Mouse (Mus musculus) embryonic facial prominence, embryonic 13.5 days (tissue): ENCODE measurements around the gene Plekha7. TPM values are rescaled to one million over a fixed set of nuclear protein-coding genes. Genes with fewer than 3 reads are reported as not detected.

Source experiments
- ATAC-seq: fragments of 200-750 bp; cut with Nextera tagmentation; 2 replicates; pipeline ENCODE4 v1.8.0; 2017; ENCODE audit warnings: low read depth; ENCODE audit not compliant: insufficient number of reproducible peaks, insufficient read depth, low FRiP score, low TSS enrichment
- H3K27ac ChIP-seq: fragments of 300-500 bp; sonication (generic); 2 replicates; pipeline ENCODE4 v1.5.1; 2015; ENCODE audit warnings: moderate library complexity, mild to moderate bottlenecking, inconsistent platforms
- H3K27me3 ChIP-seq: fragments of 300-500 bp; sonication (generic); 2 replicates; pipeline ENCODE4 v1.6.1; 2015; ENCODE audit warnings: mild to moderate bottlenecking, inconsistent platforms
- H3K36me3 ChIP-seq: fragments of 300-500 bp; sonication (generic); 2 replicates; pipeline ENCODE4 v1.6.1; 2015; ENCODE audit warnings: mild to moderate bottlenecking, inconsistent platforms
- H3K4me1 ChIP-seq: fragments of 300-500 bp; sonication (generic); 2 replicates; pipeline ENCODE4 v1.6.1; 2015; ENCODE audit warnings: inconsistent platforms
- H3K4me2 ChIP-seq: fragments of 300-500 bp; sonication (generic); 2 replicates; pipeline ENCODE4 v1.6.1; 2015; ENCODE audit warnings: moderate library complexity, mild to moderate bottlenecking, inconsistent platforms
- H3K4me3 ChIP-seq: fragments of 300-500 bp; sonication (generic); 2 replicates; pipeline ENCODE4 v1.5.1; 2015; ENCODE audit warnings: mild to moderate bottlenecking, inconsistent platforms
- H3K9ac ChIP-seq: fragments of 300-500 bp; sonication (generic); 2 replicates; pipeline ENCODE4 v1.6.1; 2015; ENCODE audit warnings: mild to moderate bottlenecking, inconsistent platforms
- H3K9me3 ChIP-seq: fragments of 300-500 bp; sonication (generic); 2 replicates; pipeline ENCODE4 v1.6.1; 2016; ENCODE audit warnings: inconsistent platforms
- WGBS: fragments of 180-500 bp; shearing (Covaris S2); methylation state at CpG from one replicate; pipeline ENCODE4 v1.1.7; 2015; ENCODE audit warnings: mixed read lengths; 5-methylcytosine and 5-hydroxymethylcytosine counted together
- polyA plus RNA-seq: library from polyadenylated mRNA; unstranded; fragments of >200 nt; fragmentation: Nextera tagmentation; extraction: Ambion mirVana; gene quantifications from 2 replicates; pipeline ENCODE4 v1.2.1, GENCODE M21; 2015

Gene Plekha7
- polyA plus RNA-seq, 1 experiment from 2014 or later: 10.9 TPM

DNA sequence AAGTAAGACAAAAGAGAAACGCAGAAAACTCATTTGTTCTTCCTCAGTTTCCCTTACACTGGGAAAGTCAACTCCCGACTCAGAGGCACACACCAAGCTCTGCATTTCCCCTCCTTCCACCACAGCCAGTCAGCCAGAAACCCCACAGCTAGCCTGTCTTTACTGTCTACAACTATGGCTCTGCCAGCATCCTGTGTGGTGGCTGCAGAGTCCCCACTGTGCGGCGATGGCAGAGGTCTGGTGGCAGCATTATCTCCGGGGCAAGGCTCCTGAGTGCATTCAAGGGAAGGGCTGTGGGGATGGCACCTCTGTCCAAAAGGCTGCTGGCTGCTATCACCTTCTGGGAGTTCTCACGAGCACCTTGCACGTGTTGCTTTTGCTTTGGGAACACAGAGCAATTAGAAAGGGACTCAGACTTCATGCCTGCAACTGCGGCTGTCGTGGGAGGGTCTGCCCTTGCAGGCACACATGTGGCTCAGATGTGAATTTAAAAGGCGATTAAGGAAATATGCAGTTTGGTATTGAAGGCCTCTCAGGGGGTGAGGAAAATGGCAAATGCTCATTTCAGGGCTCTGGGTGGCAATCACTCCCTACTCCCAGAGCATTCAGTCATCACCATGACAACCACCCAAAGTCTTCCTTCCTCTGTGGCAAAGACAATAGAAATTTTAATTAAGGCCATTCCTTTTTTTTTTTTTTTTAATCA, 98.1 kb downstream of the Plekha7 start:
- Histone ChIP-seq H3K9me3 (no peaks in the 10 kb centered on the region), H3K4me3 (no peak overlapping the region), H3K36me3 (no peaks in the 10 kb centered on the region), H3K27me3 (no peaks in the 10 kb centered on the region; the same call in 1 of the 2 replicates), H3K4me1 (peaks cover 29% of the 10 kb centered on the region), H3K4me2 (peak overlapping the region; percentile 28), H3K27ac (peak overlapping the region; percentile 51; the same call in 1 of the 2 replicates), H3K9ac (no peak overlapping the region)
- no peak for ATAC-seq
- 21% methylated on average over 10 of the region's 10 CpGs for WGBS

DNA sequence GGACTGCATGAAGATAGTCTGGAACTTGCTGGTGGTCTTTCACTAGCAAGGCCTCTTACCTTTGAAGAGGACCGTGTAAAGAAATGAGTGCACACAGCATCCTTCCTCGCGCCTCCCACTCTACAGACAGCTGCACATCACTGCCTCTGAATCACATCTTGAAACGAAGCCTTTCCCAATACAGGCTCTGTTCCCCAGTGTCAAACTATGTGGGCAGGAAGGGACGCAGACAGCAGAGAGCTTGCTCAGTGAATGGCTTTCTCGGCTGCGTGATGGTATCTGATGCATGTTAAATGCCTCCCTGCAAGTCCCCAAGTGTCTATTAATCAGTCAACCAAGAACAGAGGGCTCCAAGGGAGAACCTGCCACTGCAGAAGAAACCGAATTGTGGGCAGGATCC, 99.3 kb downstream of the Plekha7 start:
- Histone ChIP-seq H3K36me3 (no peaks in the 10 kb centered on the region), H3K27me3 (no peaks in the 10 kb centered on the region; the same call in 1 of the 2 replicates), H3K4me1 (peaks cover 29% of the 10 kb centered on the region), H3K4me2 (no peak overlapping the region), H3K27ac (no peak overlapping the region), H3K4me3 (no peak overlapping the region), H3K9me3 (no peaks in the 10 kb centered on the region), H3K9ac (no peak overlapping the region)
- WGBS: 63% methylated on average over 8 of the region's 8 CpGs
- ATAC-seq: no peak

DNA sequence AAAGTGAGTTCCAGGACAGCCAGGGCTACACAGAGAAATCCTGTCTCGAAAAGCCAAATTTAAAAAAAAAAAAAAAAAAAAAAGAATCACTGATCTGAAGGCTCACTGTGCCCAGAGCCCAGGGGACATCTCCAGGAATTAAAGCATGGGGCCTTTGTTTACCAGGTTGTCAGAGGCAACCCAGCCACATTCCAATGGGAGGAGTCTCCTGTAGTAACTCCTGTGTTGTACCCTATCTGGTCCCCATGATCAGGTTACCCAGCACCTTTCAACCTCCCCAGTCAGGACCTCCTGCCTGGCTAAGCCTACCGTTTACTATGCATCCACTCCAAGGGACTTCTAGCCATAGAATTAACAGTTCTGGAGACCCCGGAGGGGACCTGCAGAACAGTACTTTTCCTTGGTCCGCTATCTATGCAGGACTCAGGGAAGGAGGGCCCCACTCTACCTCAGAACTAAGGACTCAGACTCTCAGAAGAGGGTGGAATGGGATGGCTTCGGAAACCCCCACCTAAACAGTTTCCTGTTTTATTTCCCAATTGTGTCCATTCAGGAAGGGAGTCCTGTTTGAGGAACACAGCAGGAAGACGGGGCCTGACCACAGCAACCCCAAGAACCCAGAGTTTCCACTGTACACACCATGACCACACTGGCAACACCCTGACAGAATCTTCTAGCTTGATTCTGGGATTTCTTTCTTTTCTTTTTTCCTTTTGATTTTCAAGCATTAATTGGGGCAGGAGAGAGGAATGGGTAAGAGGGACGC, 101.2 kb downstream of the Plekha7 start:
- no peak overlapping the region for H3K4me2 ChIP-seq
- no peaks in the 10 kb centered on the region for H3K36me3 ChIP-seq
- 46% methylated on average over 7 of the region's 7 CpGs for WGBS
- H3K27ac ChIP-seq: no peak overlapping the region
- no peak overlapping the region for H3K4me3 ChIP-seq
- no peaks in the 10 kb centered on the region for H3K9me3 ChIP-seq
- ATAC-seq: no peak
- H3K9ac ChIP-seq: no peak overlapping the region
- H3K27me3 ChIP-seq: no peaks in the 10 kb centered on the region; the same call in 1 of the 2 replicates
- peaks cover 27% of the 10 kb centered on the region for H3K4me1 ChIP-seq

DNA sequence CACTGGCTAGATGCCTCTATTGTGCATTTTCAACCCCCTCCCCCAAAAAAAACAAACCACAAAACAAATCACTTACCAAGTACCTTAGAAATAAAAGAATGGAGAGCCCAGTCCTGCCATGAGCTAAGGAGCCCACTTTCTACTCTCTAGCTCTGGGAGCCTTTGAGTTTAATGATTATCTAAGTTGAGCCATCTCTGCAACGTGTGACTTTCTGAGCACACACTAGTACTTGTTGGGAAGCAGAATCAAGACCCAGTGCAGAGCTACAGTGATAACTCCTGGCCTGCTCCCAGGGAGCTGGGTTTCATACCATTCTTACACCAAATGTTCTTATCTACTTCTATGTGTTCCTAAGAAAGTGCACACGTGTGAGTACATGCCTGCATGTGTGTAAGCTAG, 102.7 kb downstream of the Plekha7 start:
- Histone ChIP-seq H3K9me3 (no peaks in the 10 kb centered on the region), H3K4me2 (no peak overlapping the region), H3K27me3 (no peaks in the 10 kb centered on the region), H3K27ac (no peak overlapping the region), H3K4me1 (peaks cover 14% of the 10 kb centered on the region), H3K4me3 (no peak overlapping the region), H3K36me3 (no peaks in the 10 kb centered on the region), H3K9ac (no peak overlapping the region)
- 71% methylated on average over 2 of the region's 2 CpGs for WGBS
- ATAC-seq: no peak

DNA sequence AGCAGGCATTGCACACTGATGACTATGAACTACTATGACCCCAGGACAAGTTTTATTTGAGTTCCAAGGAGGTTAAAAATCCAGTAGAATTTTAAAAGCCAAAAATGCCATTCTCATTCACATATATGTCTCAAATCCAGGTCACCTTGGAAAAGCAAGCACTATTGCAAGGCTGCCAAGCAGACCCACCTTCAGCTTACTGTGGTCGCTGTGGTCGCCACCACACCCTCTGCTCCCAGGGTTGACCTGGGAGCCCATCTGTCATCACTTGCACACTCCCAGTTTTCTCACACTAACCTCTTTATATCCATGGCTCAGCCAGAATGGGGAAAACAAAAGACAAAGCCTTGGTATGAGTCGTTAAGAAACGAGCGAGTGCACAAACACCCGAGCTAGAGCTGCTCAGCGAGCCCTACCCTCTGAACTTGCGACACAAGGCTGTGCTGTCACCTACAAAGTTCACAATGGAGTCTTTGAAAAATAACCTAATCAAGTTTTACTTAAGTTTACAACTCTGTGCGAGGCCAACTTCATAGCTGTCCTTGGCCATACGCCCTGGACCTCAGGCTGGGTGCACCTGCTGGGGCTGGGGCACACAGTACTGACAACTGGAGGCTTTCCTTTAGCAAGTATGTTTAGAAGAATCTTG, 106.0 kb downstream of the Plekha7 start:
- WGBS: 74% methylated on average over 10 of the region's 10 CpGs
- Histone ChIP-seq H3K4me1 (peaks cover 14% of the 10 kb centered on the region), H3K27me3 (no peaks in the 10 kb centered on the region), H3K9ac (no peak overlapping the region), H3K4me2 (no peak overlapping the region), H3K27ac (no peak overlapping the region), H3K4me3 (no peak overlapping the region), H3K36me3 (no peaks in the 10 kb centered on the region), H3K9me3 (no peaks in the 10 kb centered on the region)
- no peak for ATAC-seq

DNA sequence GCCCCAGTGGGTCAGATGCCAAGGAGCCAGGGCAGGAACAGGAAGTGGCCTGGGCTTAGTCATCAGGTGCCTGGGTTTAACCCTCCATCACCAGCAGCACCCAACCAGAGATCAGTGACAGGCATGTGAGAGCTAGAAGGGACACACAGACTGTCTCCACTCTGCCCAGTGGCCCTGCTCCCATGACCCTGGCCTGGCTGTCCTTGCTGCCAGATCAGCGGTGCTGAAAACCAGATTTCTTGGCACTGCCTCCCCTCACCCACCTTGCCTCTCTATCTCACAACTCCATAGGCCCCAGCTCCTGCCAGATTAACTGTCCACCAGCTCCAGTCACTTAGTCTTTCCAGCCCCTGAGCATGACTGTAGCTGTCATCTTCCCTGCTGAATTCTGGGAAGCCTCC, 107.2 kb downstream of the Plekha7 start:
- no peak for ATAC-seq
- Histone ChIP-seq H3K27ac (no peak overlapping the region), H3K4me1 (peaks cover 19% of the 10 kb centered on the region), H3K27me3 (no peaks in the 10 kb centered on the region), H3K9me3 (no peaks in the 10 kb centered on the region), H3K9ac (no peak overlapping the region), H3K36me3 (no peaks in the 10 kb centered on the region), H3K4me3 (no peak overlapping the region), H3K4me2 (no peak overlapping the region)
- WGBS: 86% methylated on average over 1 of the region's 1 CpGs

DNA sequence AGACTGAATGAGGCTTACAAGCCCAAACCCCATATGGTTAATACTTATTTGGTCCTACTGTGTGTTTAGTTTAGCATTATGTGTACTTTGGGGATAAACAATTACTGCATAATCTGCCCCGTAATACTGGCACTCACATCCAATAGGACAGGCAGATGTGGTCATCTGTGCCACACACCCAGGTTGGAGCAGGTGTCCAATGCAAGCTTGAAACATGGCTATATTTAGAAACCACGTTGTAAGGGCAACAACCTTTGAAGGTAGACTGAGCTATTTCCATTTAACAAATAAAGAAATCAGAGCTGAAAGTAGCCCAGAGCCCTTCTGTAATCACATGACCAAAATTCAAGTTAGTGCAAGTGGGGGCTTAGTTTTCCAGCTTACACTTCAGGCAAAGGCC, 107.6 kb downstream of the Plekha7 start:
- no peaks in the 10 kb centered on the region for H3K27me3 ChIP-seq
- no peaks in the 10 kb centered on the region for H3K9me3 ChIP-seq
- no peak overlapping the region for H3K27ac ChIP-seq
- H3K4me1 ChIP-seq: peaks cover 19% of the 10 kb centered on the region
- H3K36me3 ChIP-seq: no peaks in the 10 kb centered on the region
- 76% methylated on average over 2 of the region's 2 CpGs for WGBS
- H3K4me3 ChIP-seq: no peak overlapping the region
- H3K9ac ChIP-seq: no peak overlapping the region
- no peak for ATAC-seq
- H3K4me2 ChIP-seq: no peak overlapping the region

DNA sequence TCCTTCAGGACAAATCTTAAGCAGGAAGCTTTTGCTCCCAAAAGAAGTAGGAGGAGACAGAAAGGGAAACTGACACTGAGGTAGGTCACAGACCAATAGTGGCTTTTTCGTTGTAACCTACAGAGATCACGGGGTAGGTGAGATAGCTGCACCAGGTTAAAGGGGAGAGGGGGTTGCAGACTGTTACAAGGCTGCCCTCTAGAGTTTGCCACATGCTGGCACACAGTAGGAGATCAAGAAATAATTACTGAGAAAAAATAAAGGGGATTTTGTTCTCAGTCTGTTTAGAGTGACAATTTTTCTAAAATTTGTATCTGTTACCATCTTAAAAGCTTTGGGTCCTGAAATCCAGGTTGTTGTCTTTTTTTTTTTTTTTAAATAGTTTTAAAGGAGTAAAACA, 109.3 kb downstream of the Plekha7 start:
- no peaks in the 10 kb centered on the region for H3K36me3 ChIP-seq
- ATAC-seq: no peak
- H3K27me3 ChIP-seq: no peaks in the 10 kb centered on the region
- no peak overlapping the region for H3K9ac ChIP-seq
- peaks cover 21% of the 10 kb centered on the region for H3K4me1 ChIP-seq
- H3K27ac ChIP-seq: no peak overlapping the region
- WGBS: 34% methylated on average over 2 of the region's 2 CpGs
- no peak overlapping the region for H3K4me2 ChIP-seq
- H3K4me3 ChIP-seq: no peak overlapping the region
- no peaks in the 10 kb centered on the region for H3K9me3 ChIP-seq

DNA sequence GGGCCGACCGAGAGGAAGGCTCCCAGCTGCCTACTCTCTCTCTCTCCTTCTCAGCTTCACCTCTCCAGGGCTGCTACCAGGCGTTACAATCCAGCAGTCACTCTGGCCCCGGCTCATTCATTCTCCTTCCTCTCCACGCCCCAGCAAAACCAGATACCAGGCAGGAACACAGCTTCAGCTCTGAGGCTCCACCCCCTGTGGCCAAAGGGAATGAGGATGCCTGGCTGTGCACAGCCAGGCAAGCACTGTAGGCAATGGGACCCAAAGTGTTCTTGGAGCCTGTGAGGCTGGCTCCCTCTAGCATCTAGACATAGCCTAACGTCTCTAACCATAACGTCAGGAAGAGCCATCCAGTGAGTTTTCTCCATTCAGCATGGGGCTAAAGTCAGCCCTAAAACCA, 109.8 kb downstream of the Plekha7 start:
- Histone ChIP-seq H3K4me3 (0 out of 2 replicates have a peak overlapping the region, but pooled peaks have one; percentile 20), H3K9me3 (no peaks in the 10 kb centered on the region), H3K27ac (peak overlapping the region; percentile 60), H3K4me1 (peaks cover 22% of the 10 kb centered on the region), H3K27me3 (no peaks in the 10 kb centered on the region), H3K4me2 (peak overlapping the region; percentile 39), H3K36me3 (no peaks in the 10 kb centered on the region), H3K9ac (0 out of 2 replicates have a peak overlapping the region, but pooled peaks have one; percentile 12)
- peak; percentile 28; the same call in 1 of the 2 replicates for ATAC-seq
- 15% methylated on average over 7 of the region's 7 CpGs for WGBS

DNA sequence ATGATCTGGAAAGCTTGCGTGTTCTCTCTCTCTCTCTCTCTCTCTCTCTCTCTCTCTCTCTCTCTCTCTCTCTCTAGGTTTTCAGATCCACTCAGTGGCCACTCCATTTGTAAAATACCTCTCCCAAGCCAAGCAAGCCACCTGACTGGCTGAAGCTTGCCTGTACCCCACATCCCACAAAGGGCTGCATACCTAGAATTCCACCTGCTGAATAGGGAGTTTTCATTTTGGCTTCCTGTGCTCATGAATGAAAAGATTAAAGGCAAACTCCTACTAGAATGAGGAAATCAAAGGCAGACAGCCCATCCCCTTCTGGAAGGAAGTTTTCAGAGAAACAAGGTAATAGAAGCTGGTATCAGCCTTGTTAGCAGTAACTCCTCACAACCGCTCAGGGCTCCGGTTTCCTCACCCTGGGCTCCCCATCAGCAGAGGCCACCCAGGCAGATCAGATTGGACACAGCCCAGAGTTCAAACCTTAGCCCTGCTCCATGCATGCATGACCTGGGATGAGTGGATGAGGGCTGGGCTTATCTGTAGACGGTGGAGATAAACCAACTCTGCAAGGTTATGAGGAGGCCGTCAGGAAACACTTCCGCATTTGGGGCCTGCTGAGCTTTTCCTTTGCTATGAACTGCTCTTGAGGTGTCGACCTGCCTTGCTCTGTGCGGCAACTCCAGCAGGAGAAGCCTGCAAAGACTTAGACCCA, 111.0 kb downstream of the Plekha7 start:
- H3K4me2 ChIP-seq: peak overlapping the region; percentile 39

DNA sequence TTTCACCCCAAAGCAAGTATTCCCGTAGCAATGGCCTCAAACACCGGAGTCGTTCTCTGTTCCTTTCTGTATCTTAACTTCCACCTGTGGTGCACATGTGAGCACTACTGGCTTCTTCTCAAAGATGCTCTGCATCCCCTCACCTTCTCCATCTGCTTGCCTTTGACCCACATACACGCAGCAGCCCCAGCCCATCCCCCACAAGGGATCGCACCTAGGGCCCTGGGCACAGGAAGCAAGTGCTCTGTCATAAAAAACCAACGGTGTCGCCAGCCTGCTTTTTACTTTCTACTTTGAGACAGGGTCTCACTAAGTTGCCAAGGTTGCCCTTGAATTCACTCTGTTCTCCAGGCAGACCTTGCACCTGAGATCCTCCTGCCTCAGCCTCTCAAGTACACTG, 113.2 kb downstream of the Plekha7 start:
- H3K27me3 ChIP-seq: no peaks in the 10 kb centered on the region
- no peaks in the 10 kb centered on the region for H3K9me3 ChIP-seq
- peaks cover 40% of the 10 kb centered on the region for H3K4me1 ChIP-seq
- H3K27ac ChIP-seq: 0 out of 2 replicates have a peak overlapping the region, but pooled peaks have one; percentile 77
- H3K9ac ChIP-seq: no peak overlapping the region
- H3K4me2 ChIP-seq: no peak overlapping the region
- H3K4me3 ChIP-seq: no peak overlapping the region
- WGBS: 81% methylated on average over 7 of the region's 7 CpGs
- no peaks in the 10 kb centered on the region for H3K36me3 ChIP-seq
- no peak for ATAC-seq

More for the DNA sequence above, 111.0 kb downstream of the Plekha7 start:
- Histone ChIP-seq H3K4me1 (peaks cover 24% of the 10 kb centered on the region), H3K9me3 (no peaks in the 10 kb centered on the region), H3K9ac (no peak overlapping the region), H3K27ac (peak overlapping the region; percentile 62; the same call in 1 of the 2 replicates), H3K36me3 (no peaks in the 10 kb centered on the region), H3K4me3 (peak overlapping the region; percentile 7; the same call in 1 of the 2 replicates), H3K27me3 (no peaks in the 10 kb centered on the region)
- WGBS: 56% methylated on average over 8 of the region's 8 CpGs
- no peak for ATAC-seq
